Mouse (Mus musculus): Measurements from ENCODE around the gene Usp37. TPM values are rescaled to one million over a fixed set of nuclear protein-coding genes. Genes with fewer than 3 reads are reported as not detected.
"Not testable (repeated sequence)": the region's sequence is repeated elsewhere in the genome, so short reads cannot be mapped to it uniquely, and the experiment has no call there.

The Usp37 gene
- polyA plus RNA-seq, 1 experiment from 2014 or later, result 41.7 TPM

- H3K27me3 ChIP-seq, result no peaks in the 10 kb centered on the region
- no peaks in the 10 kb centered on the region for H3K4me1 ChIP-seq
- H3K4me3 ChIP-seq, result no peak overlapping the region
- WGBS, result 88% methylated on average over 4 of the region's 4 CpGs
- no peak overlapping the region for H3K27ac ChIP-seq
- peaks cover 82% of the 10 kb centered on the region for H3K36me3 ChIP-seq
- H3K9ac ChIP-seq, result no peak overlapping the region
- H3K9me3 ChIP-seq, result no peaks in the 10 kb centered on the region
- H3K4me2 ChIP-seq (replicated peaks), result no peak overlapping the region
- ATAC-seq (ENCODE audit: insufficient number of reproducible peaks, insufficient read depth, low FRiP score, low TSS enrichment), result no peak
Measured at GRCm38 (mm10) chr1:74524746-74525145, 19.3 kb downstream of the Usp37 start.

GRCm38 (mm10) chr1:74519875-74520274, 24.2 kb downstream of the Usp37 start:
- Histone ChIP-seq H3K27me3 (no peaks in the 10 kb centered on the region), H3K4me2 (replicated peaks) (no peak overlapping the region), H3K9me3 (no peaks in the 10 kb centered on the region), H3K4me3 (no peak overlapping the region), H3K27ac (no peak overlapping the region), H3K36me3 (peaks cover 47% of the 10 kb centered on the region), H3K9ac (no peak overlapping the region), H3K4me1 (no peaks in the 10 kb centered on the region)
- no peak for ATAC-seq (ENCODE audit: insufficient number of reproducible peaks, insufficient read depth, low FRiP score, low TSS enrichment)

- H3K27me3 ChIP-seq; H3K4me3 ChIP-seq; ATAC-seq (ENCODE audit: insufficient number of reproducible peaks, insufficient read depth, low FRiP score, low TSS enrichment); H3K9ac ChIP-seq; H3K4me1 ChIP-seq; H3K9me3 ChIP-seq; H3K4me2 ChIP-seq (replicated peaks); H3K27ac ChIP-seq: not testable (repeated sequence)
- H3K36me3 ChIP-seq, result peaks cover 19% of the 10 kb centered on the region; the same call in 1 of the 2 replicates
- WGBS, result 97% methylated on average over 1 of the region's 1 CpGs
Measured at GRCm38 (mm10) chr1:74512999-74513398, 31.1 kb downstream of the Usp37 start.

- ATAC-seq (ENCODE audit: insufficient number of reproducible peaks, insufficient read depth, low FRiP score, low TSS enrichment), result no peak
Measured at GRCm38 (mm10) chr1:74511306-74511705, 32.8 kb downstream of the Usp37 start.

GRCm38 (mm10) chr1:74507780-74508179, 36.3 kb downstream of the Usp37 start:
- no peak overlapping the region for H3K27ac ChIP-seq
- no peak overlapping the region for H3K9ac ChIP-seq
- H3K4me1 ChIP-seq, result peaks cover 25% of the 10 kb centered on the region
- H3K36me3 ChIP-seq, result 0 out of 2 replicates have a peak, but pooled peaks cover 8% of the 10 kb centered on the region
- H3K9me3 ChIP-seq, result no peaks in the 10 kb centered on the region
- H3K4me2 ChIP-seq (replicated peaks), result peak overlapping the region; percentile 78
- H3K4me3 ChIP-seq, result no peak overlapping the region
- ATAC-seq (ENCODE audit: insufficient number of reproducible peaks, insufficient read depth, low FRiP score, low TSS enrichment), result no peak
- H3K27me3 ChIP-seq, result no peaks in the 10 kb centered on the region
- 92% methylated on average over 2 of the region's 2 CpGs for WGBS

More at GRCm38 (mm10) chr1:74511306-74511705, 32.8 kb downstream of the Usp37 start:
- Histone ChIP-seq H3K27me3 (no peaks in the 10 kb centered on the region), H3K4me2 (replicated peaks) (no peak overlapping the region), H3K9ac (no peak overlapping the region), H3K27ac (no peak overlapping the region), H3K36me3 (peaks cover 19% of the 10 kb centered on the region; the same call in 1 of the 2 replicates), H3K4me3 (no peak overlapping the region), H3K9me3 (no peaks in the 10 kb centered on the region), H3K4me1 (peaks cover 19% of the 10 kb centered on the region)
- 96% methylated on average over 5 of the region's 5 CpGs for WGBS

- H3K4me3 ChIP-seq, result peak overlapping the region; percentile 76
- no peaks in the 10 kb centered on the region for H3K36me3 ChIP-seq
- H3K9ac ChIP-seq, result peak overlapping the region; percentile 96
- H3K27me3 ChIP-seq, result no peaks in the 10 kb centered on the region
- ATAC-seq (ENCODE audit: insufficient number of reproducible peaks, insufficient read depth, low FRiP score, low TSS enrichment), result peak; percentile 25; the same call in 1 of the 2 replicates
- WGBS, result under 1% methylated on average over 34 of the region's 34 CpGs
- H3K4me2 ChIP-seq (replicated peaks), result peak overlapping the region; percentile 78
- H3K27ac ChIP-seq, result peak overlapping the region; percentile 91
- no peaks in the 10 kb centered on the region for H3K9me3 ChIP-seq
- H3K4me1 ChIP-seq, result peaks cover 25% of the 10 kb centered on the region
Measured at GRCm38 (mm10) chr1:74506471-74506881, 37.6 kb downstream of the Usp37 start.

- H3K9me3 ChIP-seq, result no peaks in the 10 kb centered on the region
- peak within 1 kb of the TSS; percentile 91 for H3K27ac ChIP-seq
- peak within 1 kb of the TSS; percentile 78 for H3K4me2 ChIP-seq (replicated peaks)
- under 1% methylated on average over 62 of the region's 64 CpGs for WGBS
- peaks cover 25% of the 10 kb centered on the region for H3K4me1 ChIP-seq
- no peaks in the 10 kb centered on the region for H3K36me3 ChIP-seq
- peak; percentile 99 for ATAC-seq (ENCODE audit: insufficient number of reproducible peaks, insufficient read depth, low FRiP score, low TSS enrichment)
- H3K9ac ChIP-seq, result peak within 1 kb of the TSS; percentile 96
- H3K4me3 ChIP-seq, result peak within 1 kb of the TSS; percentile 76
- no peaks in the 10 kb centered on the region for H3K27me3 ChIP-seq
Measured at GRCm38 (mm10) chr1:74505721-74506464, 38.2 kb downstream of the Usp37 start, which contains the start of gene Cnot9. TSS of gene Cnot9 (plus strand) at chr1:74506058.

- Histone ChIP-seq H3K4me3 (peak overlapping the region; percentile 76), H3K36me3 (no peaks in the 10 kb centered on the region), H3K4me1 (peaks cover 25% of the 10 kb centered on the region), H3K27ac (peak overlapping the region; percentile 91), H3K27me3 (no peaks in the 10 kb centered on the region), H3K9me3 (no peaks in the 10 kb centered on the region), H3K9ac (peak overlapping the region; percentile 96), H3K4me2 (replicated peaks) (peak overlapping the region; percentile 78)
- under 1% methylated on average over 22 of the region's 22 CpGs for WGBS
- ATAC-seq (ENCODE audit: insufficient number of reproducible peaks, insufficient read depth, low FRiP score, low TSS enrichment), result no peak
Measured at GRCm38 (mm10) chr1:74505393-74505720, 38.7 kb downstream of the Usp37 start.

- no peaks in the 10 kb centered on the region for H3K9me3 ChIP-seq
- H3K36me3 ChIP-seq, result 0 out of 2 replicates have a peak, but pooled peaks cover 2% of the 10 kb centered on the region
- no peak overlapping the region for H3K4me2 ChIP-seq (replicated peaks)
- no peak for ATAC-seq (ENCODE audit: insufficient number of reproducible peaks, insufficient read depth, low FRiP score, low TSS enrichment)
- no peak overlapping the region for H3K27ac ChIP-seq
- H3K27me3 ChIP-seq, result no peaks in the 10 kb centered on the region
- H3K4me3 ChIP-seq, result no peak overlapping the region
- H3K4me1 ChIP-seq, result peaks cover 7% of the 10 kb centered on the region
- no peak overlapping the region for H3K9ac ChIP-seq
- WGBS, result 78% methylated on average over 1 of the region's 1 CpGs
Measured at GRCm38 (mm10) chr1:74501106-74501505, 43.0 kb downstream of the Usp37 start.

GRCm38 (mm10) chr1:74485792-74486191, 58.3 kb downstream of the Usp37 start:
- Histone ChIP-seq H3K4me1 (no peaks in the 10 kb centered on the region), H3K27me3 (no peaks in the 10 kb centered on the region), H3K4me3 (no peak overlapping the region), H3K9ac (no peak overlapping the region), H3K27ac (no peak overlapping the region), H3K36me3 (peaks cover 68% of the 10 kb centered on the region), H3K9me3 (no peaks in the 10 kb centered on the region), H3K4me2 (replicated peaks) (no peak overlapping the region)
- no peak for ATAC-seq (ENCODE audit: insufficient number of reproducible peaks, insufficient read depth, low FRiP score, low TSS enrichment)
- WGBS, result 95% methylated on average over 5 of the region's 5 CpGs

GRCm38 (mm10) chr1:74460273-74460672, 83.8 kb downstream of the Usp37 start:
- Histone ChIP-seq H3K36me3 (peaks cover 44% of the 10 kb centered on the region), H3K9ac (no peak overlapping the region), H3K9me3 (no peaks in the 10 kb centered on the region), H3K27ac (no peak overlapping the region), H3K4me3 (no peak overlapping the region), H3K4me1 (no peaks in the 10 kb centered on the region), H3K4me2 (replicated peaks) (no peak overlapping the region), H3K27me3 (no peaks in the 10 kb centered on the region)
- no peak for ATAC-seq (ENCODE audit: insufficient number of reproducible peaks, insufficient read depth, low FRiP score, low TSS enrichment)
- 64% methylated on average over 2 of the region's 2 CpGs for WGBS

- Histone ChIP-seq H3K27me3 (no peaks in the 10 kb centered on the region), H3K27ac (no peak overlapping the region), H3K4me1 (no peaks in the 10 kb centered on the region), H3K4me2 (replicated peaks) (no peak overlapping the region), H3K4me3 (no peak overlapping the region), H3K36me3 (peaks cover 73% of the 10 kb centered on the region), H3K9me3 (no peaks in the 10 kb centered on the region), H3K9ac (no peak overlapping the region)
- 60% methylated on average over 4 of the region's 4 CpGs for WGBS
- no peak for ATAC-seq (ENCODE audit: insufficient number of reproducible peaks, insufficient read depth, low FRiP score, low TSS enrichment)
Measured at GRCm38 (mm10) chr1:74452611-74453045, 91.5 kb downstream of the Usp37 start.

All from embryonic facial prominence, embryonic 12.5 days (tissue).